Mouse (Mus musculus) layer of hippocampus, adult 11-12 months (tissue): ENCODE data around the gene Fabp6.
A peak's percentile ranks its signal among the peaks of the same experiment; 100 is the strongest.

Experiments
- DNase-seq: peaks from one replicate; pipeline ENCODE4 v3.0.0; 2022; ENCODE audit warnings: low spot score

Gene Fabp6

DNA sequence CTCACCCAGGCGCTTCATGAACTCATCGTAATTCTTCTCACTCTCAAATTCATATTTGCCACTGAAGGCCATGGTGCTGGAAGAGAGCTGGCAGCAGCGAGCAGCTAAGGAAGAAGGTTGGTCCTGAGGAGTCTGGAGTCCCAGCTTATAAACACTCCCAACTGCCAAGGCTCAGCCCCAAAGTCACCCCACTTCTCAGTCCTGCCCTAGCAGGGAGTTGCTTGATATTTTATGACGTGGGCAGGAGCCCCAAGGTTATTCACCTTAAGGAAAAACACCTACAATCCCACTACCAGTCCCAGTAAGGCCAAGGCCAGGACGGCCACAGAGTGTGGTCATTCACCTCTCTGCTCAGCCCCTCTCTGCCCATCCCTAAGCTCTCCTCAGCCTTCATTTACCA, at the start of gene Fabp6:
TSS of gene Fabp6 (minus strand) at position 101 of the 400 bp plus-strand sequence.
- no peak for DNase-seq

GRCm38 (mm10) chr11:43645286-43645685, 43.9 kb upstream of the Fabp6 start:
- DNase-seq: no peak

DNA sequence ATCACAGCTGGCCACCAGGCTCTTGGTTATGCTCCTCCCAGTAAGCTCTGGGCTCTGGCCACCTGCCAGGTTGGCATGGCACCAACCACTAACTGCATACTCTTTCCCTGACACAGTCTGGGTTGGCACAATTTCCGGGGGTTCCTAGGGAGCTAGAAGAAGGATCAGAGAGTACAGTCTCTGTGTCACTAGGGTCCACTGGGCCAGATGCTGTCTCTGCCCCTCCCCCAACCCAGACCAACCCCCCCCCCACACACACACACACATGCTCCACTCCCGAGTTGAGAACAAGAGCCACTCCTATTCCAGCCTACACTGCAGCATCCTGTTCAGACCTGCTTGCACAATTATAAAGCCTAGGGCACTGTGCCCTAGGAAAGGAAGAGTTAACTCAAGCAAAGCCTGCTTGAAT, 41.8 kb upstream of the Fabp6 start:
- DNase-seq: peak; percentile 84

DNA sequence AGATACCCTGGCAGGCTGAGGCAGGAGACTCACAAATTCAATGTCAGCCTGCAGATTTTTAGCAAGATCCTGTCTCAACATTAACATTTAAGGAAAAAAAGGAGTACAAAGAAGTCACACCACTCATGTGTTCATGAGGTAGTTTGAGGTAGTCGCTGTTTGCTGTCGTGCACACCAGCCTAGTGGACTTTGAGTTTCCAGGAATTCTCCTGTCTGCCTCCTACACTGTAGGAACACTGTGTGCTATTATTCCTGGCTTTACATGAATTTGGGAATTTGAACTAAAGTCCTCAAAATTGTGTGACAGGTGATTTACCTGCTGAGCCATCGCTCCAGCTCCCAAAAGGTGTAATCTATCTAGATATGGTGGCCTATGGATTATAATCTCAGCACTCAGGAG, 37.1 kb upstream of the Fabp6 start:
- no peak for DNase-seq

GRCm38 (mm10) chr11:43636761-43637160, 35.4 kb upstream of the Fabp6 start:
- DNase-seq: peak; percentile 36

GRCm38 (mm10) chr11:43633658-43634401, 32.5 kb upstream of the Fabp6 start:
- peak; percentile 71 for DNase-seq

DNA sequence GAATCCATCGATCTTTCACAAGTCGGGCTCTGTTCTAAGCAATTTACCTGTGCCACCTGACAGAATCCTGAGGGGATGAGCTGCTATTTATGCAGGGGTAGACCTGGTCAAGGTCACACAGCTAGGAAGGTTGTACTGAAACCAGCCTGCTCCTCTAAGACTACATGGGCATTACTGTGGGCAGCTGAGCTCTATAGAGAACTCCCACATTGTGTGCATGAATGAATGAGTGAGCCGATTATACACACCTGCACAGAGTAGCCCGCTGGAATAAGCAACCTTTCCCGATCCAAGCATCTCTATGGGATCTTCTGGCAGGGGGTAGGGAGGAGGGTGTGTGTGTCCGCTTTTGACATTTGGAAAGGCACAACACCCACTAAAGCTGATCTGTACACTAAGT, 31.8 kb upstream of the Fabp6 start:
- no peak for DNase-seq

- peak; percentile 46 for DNase-seq
Observed at GRCm38 (mm10) chr11:43632566-43632965, 31.2 kb upstream of the Fabp6 start.

DNA sequence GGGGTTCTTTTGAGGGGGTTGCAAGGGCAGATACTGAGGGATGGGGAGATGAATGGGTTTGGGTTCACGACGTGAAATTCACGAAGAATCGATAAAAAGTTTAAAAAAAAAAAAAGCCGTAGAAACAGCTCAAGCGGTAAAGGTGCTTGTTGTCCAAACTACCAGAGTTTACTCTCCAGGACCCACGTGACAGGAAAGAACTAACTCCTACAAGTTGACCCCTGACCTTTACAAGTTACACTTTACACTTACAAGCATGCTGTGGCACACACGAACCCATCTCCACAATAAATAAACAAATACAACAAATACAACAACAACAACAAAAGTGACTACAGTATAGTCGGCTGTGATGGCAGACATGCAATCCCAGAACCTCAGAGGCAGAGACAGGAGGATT, 30.3 kb upstream of the Fabp6 start:
- no peak for DNase-seq

- no peak for DNase-seq
Observed at GRCm38 (mm10) chr11:43626927-43627645, 25.7 kb upstream of the Fabp6 start.

GRCm38 (mm10) chr11:43626300-43626926, 25.1 kb upstream of the Fabp6 start:
- peak; percentile 43 for DNase-seq

DNA sequence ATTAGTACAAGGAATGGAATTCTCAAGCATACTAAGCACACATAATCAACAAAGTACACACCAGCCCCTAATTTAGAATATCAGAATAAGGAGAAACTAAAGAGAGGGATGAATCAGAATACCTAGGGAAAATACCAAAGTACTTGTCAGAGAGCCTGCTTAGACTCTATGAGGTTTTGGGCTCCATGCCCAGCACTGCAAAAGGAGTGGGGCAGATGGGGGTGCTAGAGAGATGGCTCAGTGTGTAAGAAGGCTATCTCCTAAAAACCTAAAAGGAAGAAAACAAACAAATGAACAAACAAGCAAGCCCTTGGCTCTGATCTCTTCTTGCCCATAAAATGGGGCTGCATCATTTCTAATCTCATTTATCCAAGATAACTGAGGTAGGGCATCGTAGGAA, 23.0 kb upstream of the Fabp6 start:
- peak; percentile 43 for DNase-seq

DNA sequence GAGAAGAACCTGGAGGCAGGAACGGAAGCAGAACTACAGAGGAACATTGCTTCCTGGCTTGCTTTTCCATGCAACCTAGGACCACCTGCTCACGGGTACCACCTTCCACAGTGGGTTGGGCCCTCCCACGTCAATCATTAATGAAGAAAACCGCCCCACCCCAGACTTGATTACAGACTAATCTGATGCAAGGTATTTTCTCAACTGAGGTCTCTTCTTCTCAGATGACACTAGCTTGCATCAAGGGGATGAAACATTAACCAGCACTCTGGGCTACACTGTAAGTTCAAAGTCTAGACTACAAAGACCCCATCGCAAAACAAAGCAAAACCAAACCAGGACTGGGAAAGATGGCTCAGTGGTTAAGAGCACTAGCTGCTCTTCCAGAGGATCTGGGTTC, 20.4 kb upstream of the Fabp6 start:
- no peak for DNase-seq

GRCm38 (mm10) chr11:43618403-43618802, 17.1 kb upstream of the Fabp6 start:
- DNase-seq: peak; percentile 29

DNA sequence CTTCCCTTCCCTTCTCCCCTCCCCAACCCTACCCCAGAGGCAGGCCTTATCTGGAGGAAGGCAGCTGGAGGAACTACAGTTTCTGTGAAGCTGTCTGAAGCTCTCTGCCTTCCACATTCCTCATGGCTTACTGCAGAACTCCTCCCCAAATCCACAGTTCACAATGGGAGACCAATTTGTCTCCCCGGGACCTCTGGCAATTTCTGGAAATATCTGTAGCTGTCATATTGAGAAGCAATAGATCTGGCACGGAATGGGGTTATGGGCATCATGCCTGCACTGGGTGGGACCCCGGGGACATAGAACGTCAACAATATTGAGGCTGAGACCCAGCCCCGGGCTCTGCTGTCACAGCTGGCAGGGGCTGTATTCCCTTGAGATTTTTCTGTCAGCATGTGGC, 16.6 kb upstream of the Fabp6 start:
- no peak for DNase-seq

GRCm38 (mm10) chr11:43612834-43613488, 11.6 kb upstream of the Fabp6 start:
- peak; percentile 90 for DNase-seq

- no peak for DNase-seq
Observed at GRCm38 (mm10) chr11:43610662-43611033, 9.3 kb upstream of the Fabp6 start.

- DNase-seq: peak; percentile 50
Observed at GRCm38 (mm10) chr11:43610006-43610661, 8.8 kb upstream of the Fabp6 start.

DNA sequence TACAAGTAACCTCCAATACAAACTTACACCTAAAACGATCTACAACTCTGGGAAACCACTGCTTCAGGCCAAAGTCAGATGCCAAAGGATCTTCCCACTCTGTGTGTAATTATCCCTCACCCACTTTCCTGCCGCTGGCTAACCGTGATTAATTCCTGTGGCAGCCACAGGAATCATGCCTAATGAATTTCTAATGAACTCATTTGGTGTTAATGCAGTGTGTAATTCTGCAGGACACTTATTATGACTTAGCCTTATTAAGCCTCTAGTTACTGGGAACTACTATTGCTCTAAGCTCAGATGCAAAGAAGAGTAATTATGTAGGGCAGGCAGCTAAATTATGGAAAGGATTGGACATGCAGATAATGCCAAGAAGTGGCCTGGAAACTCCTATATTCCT, 7.1 kb upstream of the Fabp6 start:
- no peak for DNase-seq

DNA sequence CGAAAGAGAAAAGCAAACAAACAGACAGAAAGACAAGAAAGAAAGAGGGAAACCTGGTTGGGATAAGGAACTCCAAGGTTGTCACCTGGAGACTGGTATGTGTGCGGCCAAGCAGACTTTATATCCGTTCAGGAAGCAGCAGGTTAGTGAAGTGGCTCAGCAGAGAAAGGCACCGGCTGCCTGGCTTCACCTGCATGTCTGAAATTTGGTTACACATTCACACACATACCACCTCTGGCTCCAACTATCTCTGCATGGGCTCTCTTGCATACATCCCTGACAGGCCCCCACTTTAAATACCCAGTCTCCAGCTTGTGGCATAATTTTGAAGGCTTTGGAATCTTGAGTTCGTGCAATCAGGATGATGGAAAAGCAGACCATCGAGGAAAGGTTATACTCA, 4.5 kb upstream of the Fabp6 start:
- no peak for DNase-seq

- DNase-seq: no peak
Observed at GRCm38 (mm10) chr11:43604891-43605290, 3.6 kb upstream of the Fabp6 start.

DNA sequence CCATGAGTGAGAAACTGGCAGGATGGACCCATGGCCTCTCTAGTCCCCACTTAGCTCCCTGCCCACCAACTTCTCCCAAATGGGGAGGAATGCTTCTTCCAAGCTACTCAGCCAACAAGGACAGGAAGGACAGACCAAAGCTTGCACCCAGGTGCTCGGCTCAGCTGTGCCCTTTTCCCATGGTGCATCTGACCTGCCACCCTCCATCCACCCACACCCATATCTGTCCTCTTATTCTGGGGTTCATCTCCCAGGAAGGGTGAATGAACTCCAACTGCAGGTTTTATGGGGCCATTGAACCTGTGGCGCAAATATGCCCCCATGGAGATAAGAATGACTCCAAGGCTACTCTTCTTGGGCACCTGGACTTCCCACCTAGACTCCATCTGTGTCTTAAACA, 2.9 kb upstream of the Fabp6 start:
- no peak for DNase-seq
